Mouse (Mus musculus): ENCODE measurements around the gene Rrn3.

Gene Rrn3

DNA sequence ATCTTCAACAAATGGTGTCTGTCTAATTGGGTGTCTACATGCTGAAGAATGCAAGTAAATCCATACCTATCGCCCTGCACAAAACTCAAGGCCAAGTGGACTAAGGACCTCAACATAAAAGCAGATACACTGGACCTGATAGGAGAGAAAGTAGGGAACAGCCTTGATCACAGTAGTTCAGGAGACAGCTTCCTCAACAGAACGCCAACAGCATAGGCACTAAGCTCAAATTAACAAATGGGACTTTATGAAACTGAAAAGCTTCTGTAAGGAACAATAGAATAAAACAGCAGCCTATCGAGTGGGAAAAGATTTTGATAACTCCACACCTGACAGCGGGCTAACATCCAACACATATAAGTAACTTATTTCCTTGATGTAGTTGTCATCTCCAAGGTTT, 70.9 kb downstream of the Rrn3 start:
- DNase-seq (ENCODE audit: low read depth, low spot score) = no peak

DNA sequence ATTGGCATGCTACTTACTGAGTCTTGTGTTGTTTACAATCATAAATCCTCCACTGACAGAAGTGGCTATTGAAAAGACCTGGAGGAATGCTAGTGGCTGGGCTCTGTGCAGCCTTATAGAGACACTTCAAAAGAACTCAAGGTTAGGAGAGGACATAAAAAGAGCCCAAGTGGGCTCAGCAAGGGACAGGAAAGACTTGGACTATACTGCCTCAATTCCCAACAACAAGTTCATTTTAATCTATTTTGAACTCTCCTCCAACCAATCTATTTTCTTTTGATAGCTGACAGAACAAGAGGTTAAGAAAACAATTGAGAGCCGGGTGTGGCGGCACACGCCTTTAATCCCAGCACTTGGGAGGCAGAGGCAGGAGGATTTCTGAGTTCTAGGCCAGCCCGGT, 73.4 kb downstream of the Rrn3 start:
- DNase-seq (ENCODE audit: low read depth, low spot score) = peak; percentile 53
